Mouse (Mus musculus) forebrain, embryonic 16.5 days (tissue): Measurements from ENCODE around the gene Ap2m1. TPM values are rescaled to one million over a fixed set of nuclear protein-coding genes. Genes with fewer than 3 reads are reported as not detected.
A peak's percentile ranks its signal among the peaks of the same experiment; 100 is the strongest.

ENCODE experiments used
- ATAC-seq: fragments of 200-750 bp; cut with Nextera tagmentation; 2 replicates; pipeline ENCODE4 v1.8.0; 2017; ENCODE audit warnings: mild to moderate bottlenecking, moderate library complexity
- H3K27ac ChIP-seq: fragments of 300-500 bp; sonication (generic); 2 replicates; pipeline ENCODE4 v1.5.1; 2014; ENCODE audit warnings: low read length, control low read depth
- H3K27me3 ChIP-seq: fragments of 300-500 bp; sonication (generic); replicated peaks from 2 replicates; pipeline ENCODE4 v1.6.1; 2014; ENCODE audit warnings: low read length; ENCODE audit not compliant: control insufficient read depth, insufficient read depth
- H3K36me3 ChIP-seq: fragments of 300-500 bp; sonication (generic); 2 replicates; pipeline ENCODE4 v1.6.1; 2014; ENCODE audit not compliant: control insufficient read depth, insufficient read depth
- H3K4me1 ChIP-seq: fragments of 300-500 bp; sonication (generic); replicated peaks from 2 replicates; pipeline ENCODE4 v1.6.1; 2014; ENCODE audit warnings: low read length; ENCODE audit not compliant: control insufficient read depth, insufficient read depth
- H3K4me2 ChIP-seq: fragments of 300-500 bp; sonication (generic); 2 replicates; pipeline ENCODE4 v1.6.1; 2014; ENCODE audit warnings: mild to moderate bottlenecking, low read length, control low read depth
- H3K4me3 ChIP-seq: fragments of 300-500 bp; sonication (generic); replicated peaks from 2 replicates; pipeline ENCODE4 v1.5.1; 2014; ENCODE audit warnings: mild to moderate bottlenecking, low read length, control low read depth
- H3K9ac ChIP-seq: fragments of 300-500 bp; sonication (generic); replicated peaks from 2 replicates; pipeline ENCODE4 v1.6.1; 2014; ENCODE audit warnings: low read depth, low read length, control low read depth
- H3K9me3 ChIP-seq: fragments of 300-500 bp; sonication (generic); 2 replicates; pipeline ENCODE4 v1.6.1; 2016; ENCODE audit warnings: low read length; ENCODE audit not compliant: control insufficient read depth
- WGBS: fragments of 180-500 bp; shearing (Covaris S2); extraction: QIAGEN DNeasy Blood & Tissue Kit; methylation state at CpG from one replicate; pipeline ENCODE4 v1.1.7; 2014; 5-methylcytosine and 5-hydroxymethylcytosine counted together
- polyA plus RNA-seq: library from polyadenylated mRNA; unstranded; fragments of >200 nt; fragmentation: Nextera tagmentation; extraction: Ambion mirVana; gene quantifications from 2 replicates; pipeline ENCODE4 v1.2.1, GENCODE M21; 2015

Gene Ap2m1
- polyA plus RNA-seq, 1 experiment from 2014 or later = 1,198 TPM

DNA sequence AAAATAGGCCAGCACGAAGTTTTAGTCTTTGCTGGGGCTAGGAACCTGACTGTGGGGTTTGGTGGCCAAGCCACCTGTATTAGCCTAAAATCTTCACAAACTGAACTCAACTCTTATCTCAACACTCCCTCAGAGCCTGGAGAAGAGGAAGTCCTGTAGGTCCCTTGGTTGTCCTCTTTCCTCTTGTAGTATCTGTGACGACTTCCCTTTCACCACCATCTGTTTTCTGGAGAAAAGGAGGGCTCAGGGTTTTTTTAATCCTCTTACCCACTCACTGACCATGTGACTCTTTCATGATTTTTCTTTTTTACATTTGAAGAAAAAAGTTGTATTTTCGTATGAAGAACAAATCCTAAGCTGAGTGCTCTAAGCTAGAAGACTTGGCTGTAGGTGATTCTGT is 4.4 kb downstream of the Ap2m1 start:
- H3K9ac ChIP-seq = no peak overlapping the region
- peaks cover 36% of the 10 kb centered on the region for H3K36me3 ChIP-seq
- WGBS = 76% methylated on average over 3 of the region's 3 CpGs

DNA sequence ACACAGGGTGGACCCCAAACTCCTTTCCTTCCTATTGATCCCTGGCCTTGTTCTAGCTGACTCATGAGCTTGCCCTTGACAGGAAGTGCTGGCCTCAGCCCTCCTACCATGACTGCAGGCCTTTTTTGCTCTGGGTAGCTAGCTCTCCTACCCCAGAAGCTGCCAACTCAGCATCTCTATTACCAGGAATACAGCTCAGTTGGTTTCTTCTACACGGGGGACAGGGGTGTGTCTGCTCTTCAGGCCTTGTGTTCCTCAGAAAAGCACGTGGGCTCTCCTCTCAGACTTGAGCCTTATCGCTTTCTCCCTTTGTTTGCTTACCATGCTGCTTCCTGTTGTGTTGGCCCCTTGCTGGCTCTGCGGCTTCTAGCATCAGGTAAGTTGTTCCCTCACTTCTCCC is 5.2 kb downstream of the Ap2m1 start:
- no peaks in the 10 kb centered on the region for H3K27me3 ChIP-seq
- no peak for ATAC-seq
- 88% methylated on average over 4 of the region's 4 CpGs for WGBS

More for the DNA sequence above, 4.4 kb downstream of the Ap2m1 start:
- Histone ChIP-seq H3K27me3 (no peaks in the 10 kb centered on the region), H3K4me2 (no peak overlapping the region), H3K27ac (no peak overlapping the region), H3K4me3 (no peak overlapping the region), H3K4me1 (peaks cover 26% of the 10 kb centered on the region), H3K9me3 (no peaks in the 10 kb centered on the region)
- no peak for ATAC-seq

DNA sequence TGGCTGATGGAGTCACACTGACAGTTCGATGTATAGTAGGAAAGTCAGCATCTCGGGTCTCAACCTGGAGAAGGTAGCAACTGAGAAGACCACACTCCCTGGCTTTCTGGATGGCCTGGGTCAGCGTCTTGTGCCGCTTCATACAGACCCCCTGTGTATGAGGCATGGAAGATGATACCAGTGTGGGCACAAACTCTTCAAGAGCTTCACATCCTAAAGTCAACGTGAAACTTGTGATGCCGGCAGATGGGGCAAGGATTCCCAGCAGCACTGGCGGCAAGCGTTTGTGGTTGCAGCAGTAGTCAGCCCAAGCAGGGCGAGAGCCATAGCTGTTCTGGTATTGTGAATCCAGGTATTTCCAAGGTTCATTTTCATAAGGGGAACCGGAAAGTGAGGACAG is 10.4 kb downstream of the Ap2m1 start:
- Histone ChIP-seq H3K36me3 (peaks cover 29% of the 10 kb centered on the region), H3K4me2 (no peak overlapping the region), H3K9ac (no peak overlapping the region), H3K27me3 (no peaks in the 10 kb centered on the region), H3K27ac (no peak overlapping the region), H3K4me3 (no peak overlapping the region), H3K4me1 (peaks cover 14% of the 10 kb centered on the region), H3K9me3 (no peaks in the 10 kb centered on the region)
- no peak for ATAC-seq
- WGBS = 92% methylated on average over 10 of the region's 10 CpGs

More for the DNA sequence above, 5.2 kb downstream of the Ap2m1 start:
- peaks cover 26% of the 10 kb centered on the region for H3K4me1 ChIP-seq
- H3K36me3 ChIP-seq = peaks cover 37% of the 10 kb centered on the region
- H3K4me2 ChIP-seq = no peak overlapping the region
- no peaks in the 10 kb centered on the region for H3K9me3 ChIP-seq
- no peak overlapping the region for H3K27ac ChIP-seq
- no peak overlapping the region for H3K4me3 ChIP-seq
- H3K9ac ChIP-seq = no peak overlapping the region

DNA sequence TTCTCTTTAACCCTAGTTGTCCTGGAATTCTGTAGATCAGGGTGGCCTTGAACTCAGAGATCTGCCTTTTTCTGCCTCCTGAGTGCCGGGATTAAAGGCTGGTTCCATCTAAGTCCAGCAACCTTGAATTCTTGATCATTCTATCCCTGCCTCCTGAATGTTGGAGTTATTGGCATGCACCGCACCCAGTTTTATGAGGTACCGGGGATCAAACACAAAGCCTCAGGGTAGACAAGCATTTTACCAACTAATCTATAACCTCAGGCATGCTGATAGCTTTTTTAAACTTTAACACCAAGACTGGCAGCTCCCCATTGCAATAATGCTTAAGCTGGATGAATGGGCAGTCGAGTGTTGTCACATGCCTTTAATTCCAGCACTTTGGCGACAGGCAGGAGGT is 12.1 kb downstream of the Ap2m1 start:
- no peak for ATAC-seq
- Histone ChIP-seq H3K4me3 (no peak overlapping the region), H3K9ac (no peak overlapping the region), H3K4me1 (peaks cover 14% of the 10 kb centered on the region), H3K27me3 (no peaks in the 10 kb centered on the region), H3K27ac (no peak overlapping the region), H3K4me2 (no peak overlapping the region; the same call in 1 of the 2 replicates), H3K36me3 (peaks cover 32% of the 10 kb centered on the region), H3K9me3 (no peaks in the 10 kb centered on the region)
- 61% methylated on average over 5 of the region's 5 CpGs for WGBS

DNA sequence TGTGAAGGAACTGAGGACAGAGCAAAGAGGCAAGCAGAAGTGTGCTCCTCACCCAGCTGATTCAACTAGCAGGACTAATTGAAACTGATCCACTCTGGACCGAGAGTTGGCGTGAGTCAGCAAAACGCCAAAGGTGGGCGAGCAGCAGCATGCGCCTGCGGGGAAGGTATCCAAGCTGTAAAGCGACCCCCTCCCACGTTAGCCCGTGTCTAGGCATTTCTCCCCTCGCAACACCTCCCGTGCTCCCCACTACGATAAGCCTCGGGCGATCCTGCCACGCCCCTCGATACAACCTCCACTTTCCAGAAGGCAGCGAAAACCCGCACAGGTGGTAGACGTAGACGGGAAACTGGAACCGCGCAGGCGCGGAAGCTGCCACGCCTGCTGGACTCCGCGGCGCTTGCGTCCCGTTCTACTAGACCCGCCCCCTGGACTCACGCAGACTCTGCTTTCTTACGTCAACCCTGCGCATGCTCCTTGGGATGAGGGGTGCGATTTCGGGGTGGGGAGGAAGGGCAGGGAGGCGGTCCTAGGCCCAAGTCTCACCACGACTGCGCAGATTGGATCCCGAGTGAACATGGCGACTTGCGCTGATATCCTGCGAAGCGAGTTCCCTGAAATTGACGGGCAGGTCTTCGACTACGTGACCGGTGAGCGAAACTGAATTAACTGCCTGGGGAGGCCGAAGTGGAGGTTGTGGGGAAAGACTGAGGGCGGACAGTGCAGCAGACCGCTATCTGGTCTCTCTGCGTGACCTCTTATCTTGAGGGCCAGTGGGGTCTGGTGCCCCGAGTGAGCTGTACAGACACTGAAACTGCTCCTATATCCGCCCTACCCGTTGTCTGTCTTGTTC is 13.0 kb downstream of the Ap2m1 start, which contains the start of gene Abcf3:
Gene Abcf3, plus strand, starts transcription at position 482 of the 853 bp plus-strand sequence.
- peak within 1 kb of the TSS; percentile 90 for H3K4me2 ChIP-seq
- peak within 1 kb of the TSS; percentile 60 for H3K27ac ChIP-seq
- peaks cover 14% of the 10 kb centered on the region for H3K4me1 ChIP-seq
- no peaks in the 10 kb centered on the region for H3K9me3 ChIP-seq
- under 1% methylated on average over 56 of the region's 56 CpGs for WGBS
- peaks cover 34% of the 10 kb centered on the region for H3K36me3 ChIP-seq
- peak within 1 kb of the TSS; percentile 77 for H3K4me3 ChIP-seq
- peak within 1 kb of the TSS; percentile 82 for H3K9ac ChIP-seq
- no peaks in the 10 kb centered on the region for H3K27me3 ChIP-seq
- peak; percentile 99 for ATAC-seq

DNA sequence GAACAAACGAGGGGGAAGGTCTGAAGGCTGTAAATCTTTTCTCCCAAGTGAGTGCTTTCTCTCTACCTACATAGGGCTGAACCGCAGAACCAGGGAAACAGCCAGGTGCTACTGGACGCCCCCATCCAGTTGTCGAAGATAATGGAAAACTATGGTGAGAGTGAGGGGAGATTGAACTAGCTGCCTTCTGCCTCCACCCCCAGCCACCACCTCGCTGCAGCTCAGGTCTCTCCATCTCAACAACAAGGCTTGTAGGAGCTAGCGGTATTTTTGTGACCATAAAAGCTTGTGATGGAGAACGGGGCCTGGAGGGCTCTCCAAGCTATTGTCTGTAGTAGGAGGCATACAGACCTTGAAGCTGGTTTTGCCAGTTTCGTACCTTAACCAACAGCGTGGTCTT is 13.9 kb downstream of the Ap2m1 start:
- Histone ChIP-seq H3K4me2 (peak overlapping the region; percentile 90), H3K4me1 (peaks cover 14% of the 10 kb centered on the region), H3K36me3 (peaks cover 29% of the 10 kb centered on the region), H3K4me3 (peak overlapping the region; percentile 77), H3K27ac (no peak overlapping the region), H3K9me3 (no peaks in the 10 kb centered on the region), H3K9ac (peak overlapping the region; percentile 82), H3K27me3 (no peaks in the 10 kb centered on the region)
- ATAC-seq = no peak
- WGBS = 53% methylated on average over 9 of the region's 9 CpGs

DNA sequence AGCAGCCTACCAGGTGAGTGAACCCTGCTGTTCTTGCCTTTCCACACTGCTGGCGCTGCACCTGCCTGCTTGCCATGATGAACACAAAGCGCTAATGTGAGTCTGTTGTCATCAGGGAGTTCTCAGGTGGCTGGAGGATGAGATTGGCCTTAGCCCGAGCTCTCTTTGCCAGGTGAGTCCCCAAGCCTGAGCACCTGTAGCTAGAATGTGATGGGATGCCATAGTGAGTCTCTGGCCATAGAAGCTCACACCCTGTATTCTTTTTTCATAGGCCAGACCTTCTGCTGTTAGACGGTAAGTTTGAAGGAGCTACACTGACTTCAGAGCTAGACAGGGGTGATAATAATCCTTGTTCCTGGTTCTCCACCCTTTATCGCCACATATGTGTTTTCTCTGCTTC is 16.4 kb downstream of the Ap2m1 start:
- no peaks in the 10 kb centered on the region for H3K9me3 ChIP-seq
- WGBS = 92% methylated on average over 5 of the region's 5 CpGs
- no peak overlapping the region for H3K4me3 ChIP-seq
- peaks cover 14% of the 10 kb centered on the region for H3K4me1 ChIP-seq
- no peak overlapping the region for H3K27ac ChIP-seq
- H3K36me3 ChIP-seq = peaks cover 29% of the 10 kb centered on the region
- no peak overlapping the region for H3K4me2 ChIP-seq
- ATAC-seq = no peak
- no peaks in the 10 kb centered on the region for H3K27me3 ChIP-seq
- H3K9ac ChIP-seq = no peak overlapping the region

DNA sequence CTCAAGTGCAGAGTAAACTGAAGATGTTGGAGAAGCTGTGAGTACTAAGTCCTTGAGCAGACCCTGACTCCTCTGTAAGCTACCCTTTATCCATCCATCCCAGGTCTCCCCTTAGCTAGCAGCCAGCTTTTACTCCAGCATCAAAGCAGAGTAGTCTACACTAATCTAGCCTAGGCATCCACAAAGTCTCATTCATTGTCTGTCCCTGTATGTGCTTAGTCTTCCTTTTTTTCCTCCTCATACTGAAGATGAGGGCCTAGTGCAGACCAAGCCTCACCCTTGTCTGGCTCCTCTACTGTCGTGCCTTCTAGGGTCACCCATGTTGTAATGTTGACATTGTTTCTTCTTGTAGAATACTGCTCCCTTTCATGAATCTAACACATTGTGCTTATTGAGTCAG is 17.3 kb downstream of the Ap2m1 start:
- no peak overlapping the region for H3K4me3 ChIP-seq
- peaks cover 14% of the 10 kb centered on the region for H3K4me1 ChIP-seq
- ATAC-seq = no peak
- WGBS = 97% methylated on average over 1 of the region's 1 CpGs
- H3K9me3 ChIP-seq = no peaks in the 10 kb centered on the region
- H3K27me3 ChIP-seq = no peaks in the 10 kb centered on the region
- H3K27ac ChIP-seq = no peak overlapping the region
- H3K4me2 ChIP-seq = no peak overlapping the region
- no peak overlapping the region for H3K9ac ChIP-seq
- peaks cover 31% of the 10 kb centered on the region for H3K36me3 ChIP-seq

DNA sequence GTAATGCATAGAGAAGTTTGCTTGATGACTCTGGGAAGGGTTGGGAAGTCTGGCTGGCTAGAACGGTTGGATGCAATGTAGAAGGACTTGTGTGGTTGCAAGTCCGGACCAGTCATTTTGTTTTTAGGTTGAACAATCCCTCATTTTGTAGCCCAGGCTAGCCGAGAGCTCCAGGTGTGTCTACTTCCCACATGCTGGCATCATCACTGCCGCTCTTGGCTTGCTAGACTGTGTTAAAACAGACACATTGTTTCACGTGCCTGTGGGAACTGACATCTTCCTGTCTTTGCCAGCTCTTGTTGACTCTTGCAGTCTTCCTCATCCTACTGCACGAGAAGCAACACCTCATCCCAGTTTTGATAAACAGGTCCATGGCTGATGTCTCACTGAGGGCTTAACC is 19.7 kb downstream of the Ap2m1 start:
- H3K36me3 ChIP-seq = peaks cover 45% of the 10 kb centered on the region
- no peaks in the 10 kb centered on the region for H3K9me3 ChIP-seq
- no peak overlapping the region for H3K27ac ChIP-seq
- no peak overlapping the region for H3K4me2 ChIP-seq
- H3K4me1 ChIP-seq = no peaks in the 10 kb centered on the region
- ATAC-seq = no peak
- H3K9ac ChIP-seq = no peak overlapping the region
- no peak overlapping the region for H3K4me3 ChIP-seq
- WGBS = 91% methylated on average over 6 of the region's 6 CpGs
- H3K27me3 ChIP-seq = no peaks in the 10 kb centered on the region
